Mouse (Mus musculus) retina, adult 2 months (tissue): ENCODE measurements at regions not wholly inside any gene's neighbourhood (a gene's known extent, or its start where the extent isn't known, plus 50 kb on each side); places are given as distances from the start of the nearest gene placed in this dataset.
"Not testable (repeated sequence)": the region's sequence is repeated elsewhere in the genome, so short reads cannot be mapped to it uniquely, and the experiment has no call there.

Experiments
- DNase-seq: peaks from one replicate; pipeline ENCODE4 v3.0.0-alpha.2; 2012; ENCODE audit warnings: low read depth, low spot score

DNA sequence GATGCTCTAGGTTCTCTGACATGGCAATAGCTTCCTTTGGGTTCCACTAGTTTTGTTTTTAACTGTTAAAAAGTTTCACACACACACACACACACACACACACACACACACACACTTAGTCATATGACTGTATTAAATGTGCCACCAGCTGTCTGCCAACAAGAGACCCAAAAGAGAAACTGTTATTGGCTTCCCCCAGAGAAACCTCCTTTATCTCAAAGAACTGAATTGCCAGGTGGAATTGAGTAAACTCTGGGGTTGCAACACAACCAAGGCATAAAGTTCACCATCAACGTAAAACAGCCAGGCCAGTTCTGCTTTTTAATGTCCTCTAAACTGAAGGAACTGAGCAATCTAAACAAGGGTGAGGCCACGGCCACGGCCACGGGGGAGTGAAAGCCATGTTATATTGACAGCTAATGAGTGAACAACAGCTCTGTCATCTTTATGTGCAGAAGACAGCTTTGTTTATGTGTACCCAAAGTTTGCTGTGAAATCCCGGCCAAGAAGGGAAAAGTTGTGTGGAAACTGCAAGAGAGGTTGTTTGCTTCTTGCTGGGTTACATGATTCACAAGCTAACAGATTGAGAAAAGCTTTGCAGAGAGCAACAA is 69.3 kb downstream of the Btg1 start:
- DNase-seq: no peak

DNA sequence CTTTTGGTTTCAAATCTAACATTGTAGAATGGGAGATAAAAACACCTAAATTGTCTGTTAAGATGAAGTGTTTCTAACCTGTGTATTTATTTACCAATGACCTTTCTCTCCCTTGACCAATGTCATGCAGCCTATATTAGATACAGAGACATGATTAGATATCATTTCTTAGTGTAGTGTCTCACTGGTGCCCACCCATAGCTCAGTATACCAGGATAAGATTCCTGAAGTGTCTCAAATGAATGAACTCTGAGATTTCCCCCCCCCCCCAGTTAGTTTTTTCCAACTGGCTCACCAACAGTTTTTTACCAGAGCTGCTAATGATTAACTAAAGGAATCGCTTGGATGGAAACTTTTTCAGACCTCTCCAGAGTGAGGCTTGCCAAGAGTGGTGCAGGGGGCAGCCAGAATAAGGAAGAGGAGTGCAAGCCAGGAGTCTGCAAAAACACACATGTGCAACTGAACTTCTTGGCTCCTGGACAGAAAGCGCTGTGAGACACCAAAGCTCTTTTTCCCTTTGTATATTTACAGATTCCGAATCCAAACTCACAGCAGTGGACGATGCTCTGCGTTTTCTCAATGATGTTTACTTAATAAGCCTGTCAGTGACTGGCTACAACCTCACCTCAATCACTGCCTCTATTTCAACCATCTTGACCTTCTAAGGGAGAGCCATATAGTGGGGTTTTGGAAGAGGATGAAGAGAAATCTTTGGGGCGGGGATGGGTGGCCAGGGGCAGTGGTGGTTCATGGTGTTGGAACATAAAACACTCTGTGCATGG is 70.0 kb downstream of the Btg1 start:
- no peak for DNase-seq

DNA sequence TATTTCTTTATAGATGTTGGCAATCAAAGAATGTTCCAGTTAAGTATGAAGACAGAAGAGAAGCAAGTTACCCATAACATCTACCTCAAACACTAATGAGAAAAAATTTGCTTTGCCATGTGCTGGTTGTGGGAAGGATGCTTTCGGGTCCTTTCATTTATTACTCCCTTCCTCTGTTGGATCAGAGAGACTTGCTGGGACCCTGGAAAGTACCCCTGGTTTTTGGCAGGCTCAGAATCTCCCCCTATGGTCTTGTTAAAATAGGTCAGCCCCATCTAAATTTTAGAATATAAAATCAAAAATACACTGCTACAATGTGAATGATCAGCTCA is 70.6 kb downstream of the Btg1 start:
- no peak for DNase-seq

DNA sequence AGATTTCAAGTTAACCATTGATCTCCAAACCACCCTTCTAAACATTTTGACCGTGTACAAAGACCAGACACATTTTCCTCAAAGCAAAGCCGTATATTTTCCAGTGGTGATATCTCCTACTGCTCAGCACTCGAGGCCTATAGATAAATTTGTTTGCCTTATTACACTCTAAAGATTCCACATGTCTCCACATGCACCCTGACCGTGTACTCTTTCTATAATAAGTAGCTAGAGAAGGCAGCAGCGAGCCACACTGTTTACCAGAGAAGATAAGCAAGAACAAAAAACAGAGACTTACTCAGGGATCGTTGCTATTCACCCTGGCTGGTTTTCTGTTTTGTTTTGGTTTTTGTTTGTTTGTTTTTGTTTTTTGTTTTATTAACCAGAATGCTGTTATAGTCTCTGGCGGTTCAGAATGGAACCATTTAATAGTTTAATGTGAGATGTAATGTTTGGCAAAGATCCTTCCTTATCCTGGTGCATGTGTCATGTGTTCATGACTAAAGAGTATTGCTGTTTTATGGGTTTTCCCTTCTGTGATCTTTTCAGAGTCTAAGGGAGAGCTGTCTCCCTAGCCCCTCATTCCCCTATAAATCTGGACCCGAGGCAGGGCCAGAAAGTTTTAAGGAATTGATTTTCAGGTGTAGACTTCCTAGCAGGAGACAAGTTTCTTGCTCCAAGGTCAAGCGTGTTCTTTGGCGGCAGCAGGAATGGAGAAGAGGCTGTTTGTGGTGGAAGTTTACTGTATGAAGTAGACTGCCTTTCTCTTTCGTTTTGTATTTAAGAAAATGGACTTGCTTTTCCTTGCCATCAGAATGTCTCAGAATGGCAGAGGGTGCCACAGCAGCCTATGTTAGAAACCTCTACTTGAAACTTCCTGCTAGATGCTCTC is 73.4 kb downstream of the Btg1 start:
- DNase-seq: no peak

DNA sequence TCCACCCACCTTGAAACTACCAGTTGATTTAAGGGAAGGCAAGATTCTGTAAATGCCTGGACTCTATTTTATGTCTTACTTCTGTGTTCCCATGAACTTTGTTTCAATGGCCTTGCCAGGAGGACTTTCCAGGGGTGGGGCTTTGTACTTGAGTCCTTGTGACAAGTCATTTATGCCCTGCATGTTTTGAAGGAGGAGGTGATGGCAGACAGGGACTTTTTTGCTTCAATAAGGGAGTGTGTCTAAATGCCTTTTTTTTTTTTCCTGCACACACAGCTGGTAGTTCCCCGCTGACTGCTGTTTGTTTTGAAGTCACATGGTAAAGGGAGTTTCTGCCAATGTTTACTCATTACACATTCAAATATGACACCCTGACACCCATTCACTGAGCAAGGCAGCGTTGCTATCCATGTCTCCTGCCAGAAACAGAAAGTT is 74.1 kb downstream of the Btg1 start:
- no peak for DNase-seq

DNA sequence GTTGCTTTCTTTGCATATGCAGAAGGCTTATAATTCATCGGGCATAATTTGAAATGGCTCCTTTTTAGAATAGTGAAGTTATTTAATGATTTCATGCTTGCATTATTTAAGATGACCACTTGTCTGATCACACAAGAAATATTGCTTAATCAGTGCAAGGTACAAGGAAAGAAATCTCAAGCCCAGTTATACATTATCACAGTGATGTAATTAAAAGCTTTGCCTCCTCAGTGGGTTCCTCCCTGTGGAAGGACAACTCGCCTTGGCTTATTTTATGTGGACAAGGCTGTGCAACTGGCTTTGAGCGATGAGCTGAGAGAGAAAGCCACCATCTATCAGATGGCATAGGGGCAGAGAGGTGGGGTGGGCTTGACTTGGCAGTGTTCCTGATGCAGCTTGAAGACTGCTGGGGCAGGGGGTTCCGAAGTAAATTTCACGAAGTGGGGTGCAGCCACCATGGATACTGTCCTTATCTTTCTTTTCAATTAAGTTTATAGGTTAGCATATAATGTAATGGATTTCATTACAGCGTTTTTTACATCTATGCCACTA is 74.6 kb downstream of the Btg1 start:
- DNase-seq: no peak

DNA sequence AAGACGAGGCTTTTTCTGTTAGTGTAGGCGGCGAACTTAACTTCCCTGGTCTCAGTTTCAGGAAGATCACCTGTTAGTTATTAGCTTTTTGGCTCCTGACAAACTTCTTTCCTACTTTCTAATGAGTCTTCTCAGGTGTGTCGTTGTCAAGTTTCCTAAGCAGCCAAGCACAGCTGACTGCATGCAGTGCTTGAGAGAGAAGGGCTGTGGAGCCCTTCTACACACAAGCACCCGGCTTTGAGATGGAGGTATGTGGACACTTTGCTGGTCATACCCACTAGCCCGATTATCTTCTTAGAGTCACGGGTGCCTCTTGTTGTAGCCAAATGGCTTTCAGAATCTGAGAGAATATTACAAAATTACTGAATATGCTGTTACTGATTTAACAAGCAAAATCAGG is 76.0 kb downstream of the Btg1 start:
- no peak for DNase-seq

DNA sequence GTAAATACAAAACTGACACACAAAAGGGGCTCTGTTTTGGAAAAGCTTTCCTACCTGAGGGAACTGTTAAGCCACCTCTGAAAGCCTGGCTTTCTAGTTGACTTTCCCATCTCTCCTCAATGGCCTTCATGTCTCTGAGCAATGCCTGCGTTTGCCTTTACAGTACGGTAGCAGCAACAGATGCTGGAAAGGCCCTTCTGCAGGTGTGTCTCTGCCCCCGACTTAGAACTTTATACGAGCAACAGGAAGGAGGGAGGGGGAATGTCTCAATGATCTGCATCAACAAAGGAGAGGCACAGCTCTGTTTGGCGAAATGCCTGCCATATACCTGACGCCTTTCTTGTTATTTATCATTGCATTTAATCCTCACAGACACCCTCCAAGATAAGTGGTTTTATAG is 77.0 kb downstream of the Btg1 start:
- DNase-seq: no peak

DNA sequence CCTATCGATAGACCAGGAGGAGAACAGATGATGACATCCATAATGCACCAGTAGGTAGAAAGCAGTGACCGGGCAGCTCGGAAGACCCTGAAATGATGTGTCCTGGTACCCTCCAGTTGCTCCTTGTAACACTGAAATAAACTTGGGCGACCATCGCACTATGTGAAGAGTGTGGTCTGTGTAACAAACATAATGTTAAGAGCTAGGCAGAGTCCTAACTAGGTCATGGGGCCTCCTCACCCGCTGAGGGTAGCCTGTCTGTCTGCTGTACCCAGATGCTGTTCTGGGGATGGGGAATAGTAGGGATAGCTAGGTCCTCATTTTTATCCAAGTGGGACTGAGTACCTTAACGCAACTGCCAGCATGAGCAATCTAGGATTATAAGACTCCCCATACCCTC is 79.8 kb downstream of the Btg1 start:
- no peak for DNase-seq

DNA sequence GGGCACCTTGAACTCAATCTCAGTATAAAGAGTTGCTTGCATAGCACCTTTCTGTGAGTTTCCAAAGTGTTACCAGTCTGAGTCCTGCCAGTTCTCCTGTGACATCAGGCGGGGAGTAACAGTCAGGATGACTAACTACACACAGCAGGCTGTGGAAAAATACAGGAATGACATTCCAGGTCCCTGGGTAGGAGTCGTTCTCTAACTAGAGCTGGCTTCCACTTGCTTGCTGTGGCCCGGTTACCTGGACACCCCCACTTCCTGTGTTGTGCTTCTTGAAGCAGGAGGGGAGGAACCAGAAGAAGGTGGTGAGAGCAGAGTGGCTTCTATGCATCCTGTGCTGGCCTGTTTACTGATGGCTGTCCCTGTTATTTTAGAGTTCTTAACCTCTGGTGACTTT is 81.0 kb downstream of the Btg1 start:
- no peak for DNase-seq

DNA sequence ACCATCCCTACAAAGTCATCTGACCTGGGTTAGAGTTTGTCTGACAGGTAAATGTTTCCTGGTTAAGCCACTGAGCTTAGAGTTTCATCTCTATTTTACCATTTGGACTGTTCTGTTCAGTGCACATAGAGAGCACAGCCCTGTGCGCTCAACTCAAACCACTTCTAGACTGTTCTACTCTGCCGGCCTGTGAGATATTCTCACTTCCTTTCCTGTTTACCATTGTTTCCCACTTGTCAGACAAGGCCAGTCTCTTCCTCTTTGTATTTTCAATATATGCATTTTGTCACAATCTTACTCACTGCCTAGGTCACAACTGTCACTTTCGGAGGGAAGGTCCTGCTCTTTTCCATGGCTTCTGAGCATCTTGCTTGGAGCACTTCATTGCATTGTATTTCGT is 89.8 kb downstream of the Btg1 start:
- DNase-seq: no peak

DNA sequence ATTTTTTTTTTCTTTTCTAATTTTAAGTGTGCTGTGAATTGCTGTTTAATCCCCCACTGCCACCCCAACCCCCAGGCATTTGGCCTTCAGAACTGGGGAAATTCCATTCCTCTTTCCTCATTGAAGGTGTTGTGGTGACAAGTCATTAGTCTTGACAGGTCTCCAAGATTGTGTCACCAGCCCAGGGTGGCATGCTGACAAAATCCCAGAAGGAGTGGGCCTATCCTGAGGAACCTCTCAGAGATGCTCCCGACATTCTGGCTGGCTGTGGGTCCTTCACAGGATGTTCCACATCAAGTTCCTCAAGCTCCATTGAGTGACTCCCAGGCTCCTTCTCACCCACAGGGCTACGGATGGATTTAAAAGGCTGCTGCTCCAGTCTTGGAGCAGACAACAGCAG is 91.7 kb downstream of the Btg1 start:
- DNase-seq: no peak

DNA sequence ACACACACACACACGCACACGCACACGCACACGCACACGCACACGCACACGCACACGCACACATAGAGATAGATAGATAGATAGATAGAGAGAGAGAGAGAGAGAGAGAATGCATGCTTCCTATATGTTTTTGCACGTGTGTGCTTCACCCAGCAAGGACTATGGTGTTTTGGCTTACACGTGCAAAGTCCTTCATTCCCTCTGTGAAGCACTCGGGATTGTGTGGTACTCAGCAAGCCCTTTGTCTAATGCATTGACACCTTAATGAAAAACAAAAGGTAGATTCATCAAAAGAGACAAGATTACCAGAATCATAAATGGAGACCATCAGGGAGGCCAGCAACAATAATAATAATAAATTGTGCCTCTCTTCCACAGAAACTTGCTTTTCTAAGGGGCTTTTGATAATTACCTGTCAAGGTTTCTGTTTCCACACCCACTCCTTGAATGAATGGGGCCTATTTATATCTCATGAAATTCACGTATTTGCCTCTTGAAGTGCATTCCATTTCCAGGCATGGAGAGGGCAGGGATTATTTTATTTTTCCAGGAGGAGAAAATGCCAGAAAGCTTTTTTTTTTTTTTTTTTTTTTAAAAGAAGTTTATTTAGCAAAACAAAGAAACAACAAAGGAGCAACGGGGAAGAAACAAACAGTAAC is 93.0 kb downstream of the Btg1 start:
- DNase-seq: no peak

DNA sequence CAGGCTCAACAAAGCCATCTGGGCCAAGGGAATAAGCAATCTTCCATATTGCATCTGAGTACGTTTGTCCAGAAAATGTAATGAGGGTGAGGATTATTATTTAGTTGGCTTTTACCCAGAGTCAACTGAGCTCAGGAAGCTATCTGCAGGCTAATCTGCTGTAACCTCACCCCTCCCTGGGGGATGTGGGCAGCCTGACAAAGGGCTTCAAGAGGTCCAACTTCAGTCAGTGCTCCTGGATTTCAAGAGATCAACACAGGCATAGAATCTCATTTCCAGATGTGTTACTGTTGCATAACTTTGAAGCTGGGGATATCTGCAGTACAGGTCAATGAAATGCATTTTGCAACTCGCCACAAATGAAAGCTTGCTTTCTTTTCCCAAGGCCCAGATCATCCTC is 95.2 kb downstream of the Btg1 start:
- no peak for DNase-seq

DNA sequence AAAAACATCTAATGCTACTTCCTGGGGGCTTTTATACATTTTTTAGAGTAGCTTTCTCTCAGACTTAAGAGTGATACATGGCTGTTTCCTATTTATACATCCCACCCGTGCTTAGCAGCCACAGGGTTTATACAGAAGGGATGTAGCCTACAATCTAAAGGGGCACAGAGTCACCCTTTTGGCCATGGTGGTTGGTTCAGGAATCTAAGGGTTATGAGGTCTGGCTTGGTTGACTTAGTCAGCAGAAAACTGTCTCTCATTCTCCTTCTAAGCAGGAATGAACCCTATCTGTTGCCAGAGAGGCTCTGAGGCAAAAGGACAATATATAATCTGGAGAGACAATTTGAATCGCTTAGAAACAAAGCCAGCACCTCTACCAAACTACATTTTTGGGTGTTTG is 97.9 kb downstream of the Btg1 start:
- no peak for DNase-seq

DNA sequence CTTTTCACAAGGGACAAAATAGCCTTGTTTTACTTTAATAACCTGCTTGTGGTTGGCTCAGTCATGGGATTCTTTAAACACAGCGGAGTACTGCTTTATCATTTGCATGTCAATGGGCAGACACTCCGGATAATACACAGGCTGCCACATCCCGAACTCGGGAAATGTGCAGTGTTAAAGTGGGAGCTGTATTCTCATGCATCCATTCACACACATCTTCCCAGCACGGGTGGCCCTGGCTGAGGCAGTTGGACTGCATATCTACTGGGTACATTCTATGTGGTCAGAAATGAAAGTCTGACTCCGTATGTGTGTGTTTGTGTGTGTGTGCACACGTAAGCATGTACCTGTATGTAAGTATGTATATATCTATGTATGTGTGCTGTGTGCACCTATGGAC is 100.5 kb downstream of the Btg1 start:
- DNase-seq: no peak

DNA sequence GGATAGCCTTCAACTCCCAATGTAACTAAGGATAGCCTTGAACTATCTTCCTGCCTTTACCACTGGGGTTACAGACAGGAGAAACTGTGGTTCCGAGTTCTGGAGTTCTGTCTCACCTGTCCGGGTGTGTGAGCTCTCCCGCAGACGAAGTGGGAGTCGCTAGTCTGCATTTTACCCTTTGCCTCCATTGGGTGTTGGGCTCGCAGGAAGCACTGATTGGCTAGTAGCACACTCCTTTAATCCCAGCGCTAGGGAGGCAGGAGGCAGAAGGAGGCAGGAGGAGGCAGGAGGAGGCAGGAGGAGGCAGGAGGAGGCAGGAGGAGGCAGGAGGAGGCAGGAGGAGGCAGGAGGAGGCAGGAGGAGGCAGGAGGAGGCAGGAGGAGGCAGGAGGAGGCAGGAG is 101.9 kb downstream of the Btg1 start:
- not testable (repeated sequence) for DNase-seq

DNA sequence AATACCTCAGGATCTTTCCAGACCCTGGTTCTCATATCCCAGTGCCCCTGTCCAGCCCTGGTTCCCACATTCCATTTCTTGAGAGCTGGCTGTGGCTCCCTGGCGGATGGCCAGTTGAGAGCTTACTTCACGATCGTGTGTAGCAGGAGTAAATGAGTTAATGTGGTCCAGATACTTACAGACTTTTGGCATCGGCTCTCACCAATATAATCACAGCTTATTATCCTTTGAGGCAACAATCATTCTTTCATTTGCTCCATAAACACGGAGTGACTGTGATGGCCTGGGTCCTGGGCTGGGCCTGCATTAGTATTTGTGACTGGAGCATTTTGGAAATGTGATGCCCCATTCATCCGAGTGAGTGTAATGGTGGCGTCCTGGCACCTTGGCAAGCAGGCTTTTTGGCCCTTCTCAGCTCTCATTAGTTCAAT is 103.5 kb downstream of the Btg1 start:
- no peak for DNase-seq

DNA sequence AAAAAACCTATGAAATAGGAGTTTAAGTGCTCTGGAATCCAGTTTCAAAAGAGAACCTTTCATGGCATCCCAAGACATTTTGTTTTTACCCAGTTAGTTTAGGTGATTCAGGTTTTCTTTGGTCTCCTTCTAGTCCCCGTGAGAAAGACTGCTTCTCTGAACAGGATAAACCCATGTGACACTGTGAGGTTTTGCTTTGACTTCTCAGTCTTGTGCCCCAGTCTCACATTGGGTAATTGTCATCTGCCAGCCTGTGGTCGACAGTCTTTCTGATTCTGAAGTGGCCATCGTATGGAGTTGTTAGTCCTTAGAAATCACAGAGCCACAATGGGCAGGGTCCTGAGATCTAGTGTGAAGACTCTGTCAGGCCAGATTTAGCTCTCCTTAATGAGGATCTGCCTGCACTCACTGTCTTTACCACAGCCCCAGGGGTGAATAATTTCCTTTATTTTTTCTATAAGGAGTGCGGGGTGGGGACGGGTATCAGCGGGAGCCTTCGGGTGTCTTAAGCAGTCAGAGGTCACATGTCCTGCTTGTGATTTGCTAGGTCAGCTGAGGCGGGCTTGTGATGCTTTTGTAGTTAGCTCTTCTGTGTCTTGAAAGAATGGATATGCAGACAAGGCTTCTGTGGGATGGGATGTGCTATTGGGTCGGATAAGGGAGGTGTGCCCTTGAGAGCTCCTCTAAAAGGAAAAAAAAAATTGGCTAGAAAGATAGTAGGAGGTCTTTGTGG is 104.3 kb downstream of the Btg1 start:
- DNase-seq: no peak

DNA sequence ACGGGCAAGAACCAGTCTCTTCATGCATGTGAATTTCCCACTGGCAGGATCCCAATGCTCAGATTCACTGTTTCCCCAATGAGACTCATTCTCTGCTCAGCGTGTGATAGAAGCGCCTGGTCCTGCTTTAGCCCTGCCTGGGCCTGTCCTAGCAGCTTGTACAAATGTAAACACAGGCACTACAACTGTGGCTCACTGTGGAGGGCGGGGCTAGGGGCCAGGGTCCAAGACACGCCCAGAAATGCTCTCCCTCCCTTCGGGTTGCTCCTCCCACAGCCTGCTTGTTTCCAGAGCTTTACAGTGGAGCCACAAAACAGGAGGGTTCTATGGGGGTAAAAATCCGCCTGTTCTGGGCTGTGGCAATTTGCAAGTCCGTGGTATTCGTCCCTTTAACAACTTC is 105.7 kb downstream of the Btg1 start:
- DNase-seq: no peak

DNA sequence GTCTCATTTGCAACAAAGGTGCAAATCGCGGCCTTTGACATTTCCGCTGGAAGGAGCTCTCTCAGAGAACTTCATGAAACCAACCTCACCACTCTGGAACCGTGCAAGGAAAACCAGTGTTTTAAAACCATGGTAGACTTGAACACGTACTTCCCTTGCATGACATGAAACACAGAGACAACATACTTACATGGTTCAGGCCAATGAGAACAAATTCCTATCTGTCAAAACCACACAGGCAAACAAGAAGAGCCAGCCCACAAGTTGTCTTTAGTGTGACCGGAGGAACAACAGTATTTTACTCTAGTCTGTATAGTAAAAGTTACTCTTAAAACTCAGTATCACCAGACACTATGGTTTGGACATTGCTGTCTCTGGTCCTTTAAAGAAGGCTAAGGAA is 106.3 kb downstream of the Btg1 start:
- DNase-seq: no peak
